Mouse (Mus musculus): ENCODE results near the gene Cyp2s1. TPM values are rescaled to one million over a fixed set of nuclear protein-coding genes. Genes with fewer than 3 reads are reported as not detected.

The Cyp2s1 gene
- total and polyA plus RNA-seq, 3 experiments, result 0.04 TPM; not detected in 2

DNA sequence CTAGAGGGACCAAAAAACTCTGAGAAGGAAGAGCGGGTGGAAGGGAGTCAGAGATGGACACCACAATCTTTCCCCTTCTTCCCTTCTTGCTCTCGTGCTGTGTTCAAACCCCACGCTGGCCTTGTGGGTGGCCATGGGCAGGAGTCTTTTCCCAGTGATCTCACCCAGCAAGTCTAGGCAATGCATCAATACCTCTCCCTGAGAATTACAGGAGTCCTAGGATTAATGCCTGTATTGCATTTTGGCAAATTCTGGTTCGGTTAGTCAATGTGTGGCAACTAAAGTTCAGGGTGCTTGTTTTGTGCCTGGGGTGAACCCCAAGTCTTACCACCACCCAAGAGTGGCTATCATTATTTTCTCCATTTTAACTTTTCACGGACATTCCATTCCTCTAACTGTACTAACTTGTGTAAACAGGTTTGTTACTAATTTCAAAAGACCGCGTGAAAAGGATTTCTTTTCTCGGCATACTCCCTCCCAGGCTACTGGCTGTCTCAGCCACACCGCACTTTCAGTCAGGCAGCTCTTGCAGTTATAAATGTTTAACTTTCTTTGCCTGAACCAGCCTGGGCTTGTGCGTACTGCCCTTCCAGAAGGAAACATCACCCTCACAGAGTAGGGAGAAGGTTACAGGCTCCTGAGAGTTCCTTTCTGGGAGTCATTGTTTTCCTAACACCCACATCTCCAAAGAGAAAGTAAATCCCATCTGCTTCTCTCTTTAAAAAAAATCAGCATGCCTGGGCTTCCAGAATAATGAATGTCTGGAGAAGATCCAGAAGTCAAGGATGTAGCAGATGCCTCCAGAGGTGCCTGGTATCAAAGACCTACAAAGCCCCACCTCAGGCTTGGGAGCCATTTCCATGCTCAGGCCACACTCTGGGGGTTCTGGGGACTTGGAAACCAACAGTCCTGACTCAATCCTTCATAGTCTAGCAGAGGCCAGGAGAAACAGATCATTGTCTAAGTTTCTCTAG, 15.1 kb upstream of the Cyp2s1 start:
- TF ChIP-seq JUN (IDR thresholded peaks at IDR 0.05; ENCODE audit: insufficient read depth, low read depth, low read length), result no peak
- TF ChIP-seq CTCF (conservative IDR thresholded peaks at IDR 0.05 in 1 of 2, IDR thresholded peaks at IDR 0.05 in 1 of 2; ENCODE audit: low read depth in 2 of 2, low read length in 2 of 2), result no peak
- in situ Hi-C loops (cut with MboI; ENCODE audit: low pct_ligation_motif_present, low pct_unique_long_range_greater_than_20kb, low sequenced_read_pairs) (no loop called here), dilution Hi-C loops (cut with MboI; ENCODE audit: extremely low pct_ligation_motif_present, extremely low pct_unique_long_range_greater_than_20kb, low sequenced_read_pairs) (no loop called here)
- peaks cover 2% of the 10 kb centered on the region for H3K27me3 ChIP-seq (replicated peaks)
- no peak overlapping the region for H3K4me3 ChIP-seq (replicated peaks in 1 of 3; ENCODE audit: low read depth in 2 of 3, low read length in 2 of 3, poor library complexity in 1 of 3)
- H3K79me2 ChIP-seq (replicated peaks; ENCODE audit: control insufficient read depth, extremely low read depth, insufficient read depth, poor library complexity, severe bottlenecking), result no peaks in the 10 kb centered on the region
- H3K4me2 ChIP-seq (ENCODE audit: insufficient read depth, low read depth, poor library complexity, severe bottlenecking), result no peak overlapping the region
- H3K4me1 ChIP-seq (ENCODE audit: control insufficient read depth in 1 of 2, insufficient read depth in 2 of 2), result peaks cover 0 to 4% of the 10 kb centered on the region in 2 experiments; a peak in 2 of 4 replicates
- no peak for DNase-seq (ENCODE audit: extremely low read depth)
- no peak overlapping the region for H3K9ac ChIP-seq (ENCODE audit: insufficient read depth, low read depth)
- H3K27ac ChIP-seq (ENCODE audit: insufficient read depth, low read depth), result no peak overlapping the region
- no peaks in the 10 kb centered on the region for H3K9me3 ChIP-seq (replicated peaks; ENCODE audit: low read length)
- no peaks in the 10 kb centered on the region for H3K36me3 ChIP-seq (replicated peaks in 1 of 2; ENCODE audit: control insufficient read depth in 1 of 2, insufficient read depth in 1 of 2, low read length in 1 of 2)

GRCm38 (mm10) chr7:25830251-25830650, 13.5 kb upstream of the Cyp2s1 start:
- H3K9ac ChIP-seq (ENCODE audit: insufficient read depth, low read depth), result no peak overlapping the region
- H3K79me2 ChIP-seq (replicated peaks; ENCODE audit: control insufficient read depth, extremely low read depth, insufficient read depth, poor library complexity, severe bottlenecking), result no peaks in the 10 kb centered on the region
- dilution Hi-C loops (cut with MboI; ENCODE audit: extremely low pct_ligation_motif_present, extremely low pct_unique_long_range_greater_than_20kb, low sequenced_read_pairs), result no loop called here
- no peaks in the 10 kb centered on the region for H3K9me3 ChIP-seq (replicated peaks; ENCODE audit: low read length)
- H3K4me1 ChIP-seq (ENCODE audit: control insufficient read depth in 1 of 2, insufficient read depth in 2 of 2), result peaks cover 0 to 6% of the 10 kb centered on the region in 2 experiments; a peak in 2 of 4 replicates
- H3K27ac ChIP-seq (ENCODE audit: insufficient read depth, low read depth), result no peak overlapping the region
- no peak for DNase-seq (ENCODE audit: extremely low read depth)
- no peak overlapping the region for H3K4me3 ChIP-seq (replicated peaks in 1 of 3; ENCODE audit: low read depth in 2 of 3, low read length in 2 of 3, poor library complexity in 1 of 3)
- in situ Hi-C loops (cut with MboI; ENCODE audit: low pct_ligation_motif_present, low pct_unique_long_range_greater_than_20kb, low sequenced_read_pairs), result no loop called here
- TF ChIP-seq POLR2A (IDR thresholded peaks at IDR 0.05; ENCODE audit: low read depth, low read length) (no peak), JUN (IDR thresholded peaks at IDR 0.05; ENCODE audit: insufficient read depth, low read depth, low read length) (no peak), PAX5 (IDR thresholded peaks at IDR 0.05; ENCODE audit: low read length) (no peak), RAD21 (IDR thresholded peaks at IDR 0.05; ENCODE audit: low read depth, low read length) (no peak), JUND (conservative IDR thresholded peaks at IDR 0.05; ENCODE audit: low read depth, low read length) (no peak), NRF1 (IDR thresholded peaks at IDR 0.05; ENCODE audit: low read depth, low read length) (no peak), EP300 (IDR thresholded peaks at IDR 0.05; ENCODE audit: low read length) (no peak), UBTF (IDR thresholded peaks at IDR 0.05; ENCODE audit: low read depth, low read length) (no peak), MAX (IDR thresholded peaks at IDR 0.05; ENCODE audit: low read length) (no peak), MXI1 (IDR thresholded peaks at IDR 0.05; ENCODE audit: low read depth, low read length) (no peak), NELFE (IDR thresholded peaks at IDR 0.05; ENCODE audit: low read depth, low read length) (no peak), ELF1 (IDR thresholded peaks at IDR 0.05; ENCODE audit: low read depth, low read length) (no peak), ZKSCAN1 (IDR thresholded peaks at IDR 0.05; ENCODE audit: borderline replicate concordance, low read depth, low read length) (no peak), MYC (IDR thresholded peaks at IDR 0.05; ENCODE audit: low read depth, low read length) (no peak), POLR2AphosphoS2 (IDR thresholded peaks at IDR 0.05; ENCODE audit: low read depth, low read length) (no peak)
- H3K27me3 ChIP-seq (replicated peaks), result no peaks in the 10 kb centered on the region
- no peaks in the 10 kb centered on the region for H3K36me3 ChIP-seq (replicated peaks in 1 of 2; ENCODE audit: control insufficient read depth in 1 of 2, insufficient read depth in 1 of 2, low read length in 1 of 2)
- H3K4me2 ChIP-seq (ENCODE audit: insufficient read depth, low read depth, poor library complexity, severe bottlenecking), result no peak overlapping the region
